Mouse (Mus musculus) neural tube, embryonic 11.5 days (tissue): ENCODE measurements around the gene Pmpca. TPM values are rescaled to one million over a fixed set of nuclear protein-coding genes. Genes with fewer than 3 reads are reported as not detected.
"Not testable (repeated sequence)": the region's sequence is repeated elsewhere in the genome, so short reads cannot be mapped to it uniquely, and the experiment has no call there.

Source experiments
- ATAC-seq: fragments of 200-750 bp; cut with Nextera tagmentation; 2 replicates; pipeline ENCODE4 v1.8.0; 2017; ENCODE audit warnings: moderate number of reproducible peaks, mild to moderate bottlenecking, moderate TSS enrichment, moderate library complexity; ENCODE audit not compliant: insufficient read depth, low FRiP score, low TSS enrichment
- DNase-seq: peaks from one replicate; pipeline ENCODE4 v3.0.0-alpha.2; 2015; ENCODE audit warnings: low spot score
- H3K27ac ChIP-seq: fragments of 300-500 bp; sonication (generic); 2 replicates; pipeline ENCODE4 v1.5.1; 2014; ENCODE audit warnings: low read depth, mild to moderate bottlenecking, low read length
- H3K27me3 ChIP-seq: fragments of 300-500 bp; sonication (generic); 2 replicates; pipeline ENCODE4 v1.6.1; 2014; ENCODE audit warnings: mild to moderate bottlenecking, low read length, mixed read lengths; ENCODE audit not compliant: control insufficient read depth, insufficient read depth
- H3K36me3 ChIP-seq: fragments of 300-500 bp; sonication (generic); 2 replicates; pipeline ENCODE4 v1.6.1; 2014; ENCODE audit warnings: mild to moderate bottlenecking, low read length, moderate library complexity, mixed read lengths; ENCODE audit not compliant: control insufficient read depth, insufficient read depth
- H3K4me1 ChIP-seq: fragments of 300-500 bp; sonication (generic); 2 replicates; pipeline ENCODE4 v1.6.1; 2014; ENCODE audit warnings: low read length, mixed read lengths; ENCODE audit not compliant: control insufficient read depth, insufficient read depth
- H3K4me2 ChIP-seq: fragments of 300-500 bp; sonication (generic); 2 replicates; pipeline ENCODE4 v1.6.1; 2014; ENCODE audit warnings: low read depth, mild to moderate bottlenecking, moderate library complexity
- H3K4me3 ChIP-seq: fragments of 300-500 bp; sonication (generic); 2 replicates; pipeline ENCODE4 v1.5.1; 2014; ENCODE audit warnings: low read depth, low read length
- H3K9ac ChIP-seq: fragments of 300-500 bp; sonication (generic); 2 replicates; pipeline ENCODE4 v1.6.1; 2014; ENCODE audit warnings: mild to moderate bottlenecking, low read length
- H3K9me3 ChIP-seq: fragments of 300-500 bp; sonication (generic); 2 replicates; pipeline ENCODE4 v1.6.1; 2016; ENCODE audit warnings: low read length; ENCODE audit not compliant: control insufficient read depth
- WGBS: fragments of 180-500 bp; shearing (Covaris S2); extraction: QIAGEN DNeasy Blood & Tissue Kit; methylation state at CpG from one replicate; pipeline ENCODE4 v1.1.7; 2014; 5-methylcytosine and 5-hydroxymethylcytosine counted together
- polyA plus RNA-seq: library from polyadenylated mRNA; unstranded; fragments of >200 nt; fragmentation: Nextera tagmentation; extraction: Ambion mirVana; gene quantifications from 2 replicates; pipeline ENCODE4 v1.2.1, GENCODE M21; 2014

Gene Pmpca
- polyA plus RNA-seq, 1 experiment from 2014 or later = 117 TPM

DNA sequence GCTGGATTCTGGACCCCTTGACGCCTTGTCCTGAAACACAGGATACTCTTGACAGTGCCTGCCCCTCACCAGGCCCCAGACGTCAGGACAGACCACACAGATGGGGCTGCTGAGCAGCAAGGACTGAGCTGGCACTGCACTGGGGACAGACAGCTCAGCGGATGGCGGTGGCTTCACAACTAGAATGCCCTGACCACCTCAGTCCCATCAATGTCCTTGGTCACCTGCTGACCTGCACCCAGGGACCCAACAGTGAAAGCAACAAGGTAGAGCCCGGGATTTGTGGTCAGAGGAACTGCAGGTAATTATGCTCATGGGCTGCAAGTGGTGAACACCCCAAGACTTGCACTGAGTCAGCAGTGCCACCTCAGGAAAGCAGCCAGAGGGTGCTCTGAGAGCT is 26.1 kb upstream of the Pmpca start:
- ATAC-seq = no peak
- H3K36me3 ChIP-seq = peaks cover 15% of the 10 kb centered on the region
- 86% methylated on average over 5 of the region's 5 CpGs for WGBS

GRCm38 (mm10) chr2:26363481-26363880 is 25.7 kb upstream of the Pmpca start:
- H3K9me3 ChIP-seq = no peaks in the 10 kb centered on the region
- H3K9ac ChIP-seq = no peak overlapping the region
- no peaks in the 10 kb centered on the region for H3K27me3 ChIP-seq
- DNase-seq (no peak), ATAC-seq (no peak)
- H3K36me3 ChIP-seq = peaks cover 17% of the 10 kb centered on the region
- H3K27ac ChIP-seq = no peak overlapping the region
- no peak overlapping the region for H3K4me2 ChIP-seq
- no peak overlapping the region for H3K4me3 ChIP-seq
- 89% methylated on average over 5 of the region's 5 CpGs for WGBS
- no peaks in the 10 kb centered on the region for H3K4me1 ChIP-seq

More for the DNA sequence above, 26.1 kb upstream of the Pmpca start:
- Histone ChIP-seq H3K4me2 (no peak overlapping the region), H3K4me1 (no peaks in the 10 kb centered on the region), H3K27me3 (no peaks in the 10 kb centered on the region), H3K27ac (no peak overlapping the region), H3K4me3 (no peak overlapping the region), H3K9me3 (no peaks in the 10 kb centered on the region), H3K9ac (no peak overlapping the region)
- DNase-seq = no peak

DNA sequence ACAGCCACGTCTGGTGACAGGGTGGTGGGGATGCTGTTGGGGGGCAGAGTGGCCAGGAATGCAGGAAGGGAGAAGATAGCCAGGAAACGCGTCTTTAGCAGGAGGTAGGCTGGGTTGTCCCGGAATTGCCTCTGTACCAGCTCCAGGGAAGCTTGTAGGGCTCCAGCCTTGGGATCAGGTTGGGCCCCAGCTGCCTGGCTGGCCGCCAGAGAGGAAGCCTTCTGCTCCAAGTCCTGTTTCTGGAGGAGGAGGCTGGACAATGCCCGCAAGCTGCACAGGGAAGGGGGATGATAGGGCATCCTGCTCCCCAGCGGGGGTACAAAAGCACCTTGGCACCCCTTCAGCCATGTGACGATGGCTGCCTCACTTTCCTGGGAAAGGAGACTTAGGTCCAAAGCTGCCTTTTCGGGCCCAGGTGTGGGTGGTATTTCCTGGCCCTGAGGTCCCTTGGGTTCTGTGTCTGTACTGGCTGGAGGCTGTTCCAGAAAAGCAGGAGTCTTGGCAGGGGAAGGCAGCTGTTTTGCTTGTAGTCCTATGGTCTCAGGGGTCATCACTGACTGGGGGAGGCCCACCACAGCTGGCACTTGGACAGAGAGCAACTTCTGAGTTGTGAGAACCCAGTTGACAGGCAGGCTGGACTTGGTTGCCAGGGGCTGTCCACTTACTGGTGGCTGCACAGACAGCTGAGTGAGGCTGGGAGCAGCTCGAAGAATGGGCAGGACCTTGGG is 24.2 kb upstream of the Pmpca start:
- H3K4me1 ChIP-seq = no peaks in the 10 kb centered on the region
- no peak for ATAC-seq
- 91% methylated on average over 10 of the region's 10 CpGs for WGBS
- H3K4me3 ChIP-seq = no peak overlapping the region
- H3K9me3 ChIP-seq = no peaks in the 10 kb centered on the region
- H3K9ac ChIP-seq = no peak overlapping the region
- H3K27me3 ChIP-seq = no peaks in the 10 kb centered on the region
- H3K4me2 ChIP-seq = no peak overlapping the region
- H3K36me3 ChIP-seq = peaks cover 25% of the 10 kb centered on the region
- no peak overlapping the region for H3K27ac ChIP-seq
- DNase-seq = no peak

DNA sequence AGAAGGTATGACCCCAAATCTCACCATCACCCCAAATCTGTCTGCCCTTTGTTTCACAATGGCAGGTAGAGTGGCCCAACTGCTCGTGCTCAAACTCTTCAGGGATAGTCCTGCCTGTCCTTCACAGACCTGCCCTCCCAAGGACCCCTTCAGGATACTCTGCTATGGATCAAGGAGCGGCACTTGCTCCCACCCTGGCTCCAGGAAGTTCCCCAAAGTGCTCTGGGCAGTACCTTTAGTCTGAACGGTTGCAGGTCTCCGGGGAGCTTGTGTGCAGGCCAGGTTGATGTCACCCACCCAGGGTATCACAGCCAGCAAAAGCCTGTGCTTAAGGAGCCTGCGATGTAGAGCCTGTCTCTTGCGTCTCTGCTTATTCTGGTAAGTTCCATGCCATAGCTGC is 21.2 kb upstream of the Pmpca start:
- H3K36me3 ChIP-seq = peaks cover 28% of the 10 kb centered on the region
- no peaks in the 10 kb centered on the region for H3K27me3 ChIP-seq
- no peak for ATAC-seq
- DNase-seq = no peak
- no peak overlapping the region for H3K9ac ChIP-seq
- H3K27ac ChIP-seq = no peak overlapping the region
- no peak overlapping the region for H3K4me2 ChIP-seq
- no peak overlapping the region for H3K4me3 ChIP-seq
- 87% methylated on average over 6 of the region's 6 CpGs for WGBS
- H3K4me1 ChIP-seq = no peaks in the 10 kb centered on the region
- H3K9me3 ChIP-seq = no peaks in the 10 kb centered on the region

- Histone ChIP-seq H3K4me2 (no peak overlapping the region), H3K27ac (no peak overlapping the region), H3K36me3 (peaks cover 30% of the 10 kb centered on the region), H3K9ac (no peak overlapping the region), H3K9me3 (no peaks in the 10 kb centered on the region), H3K4me1 (no peaks in the 10 kb centered on the region), H3K27me3 (no peaks in the 10 kb centered on the region), H3K4me3 (no peak overlapping the region)
- DNase-seq (no peak), ATAC-seq (no peak)
- 92% methylated on average over 1 of the region's 1 CpGs for WGBS
Observed at GRCm38 (mm10) chr2:26368572-26368971, 20.6 kb upstream of the Pmpca start.

DNA sequence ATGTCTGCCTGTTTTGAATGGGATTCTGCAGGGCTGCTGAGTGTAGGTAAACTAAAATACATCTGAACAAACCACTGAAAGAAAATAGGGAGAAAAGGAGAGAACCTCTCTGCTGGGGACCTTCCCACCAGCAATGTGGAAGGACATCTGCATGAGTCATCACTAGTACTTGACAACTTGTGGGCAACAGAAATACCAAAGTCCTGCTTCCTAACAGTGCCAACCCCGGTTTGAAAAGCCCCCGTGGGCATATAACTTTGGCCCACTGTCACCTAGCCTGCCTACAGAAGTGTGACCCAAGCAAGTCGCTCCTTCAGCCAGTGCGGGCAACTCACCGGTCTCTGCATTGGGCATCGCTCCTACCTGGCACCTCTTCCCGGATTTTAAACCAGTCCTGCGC is 16.7 kb upstream of the Pmpca start:
- ATAC-seq = no peak
- no peak overlapping the region for H3K4me3 ChIP-seq
- H3K27ac ChIP-seq = no peak overlapping the region
- 95% methylated on average over 8 of the region's 8 CpGs for WGBS
- no peaks in the 10 kb centered on the region for H3K27me3 ChIP-seq
- H3K4me1 ChIP-seq = no peaks in the 10 kb centered on the region
- no peak for DNase-seq
- H3K9ac ChIP-seq = no peak overlapping the region
- H3K4me2 ChIP-seq = no peak overlapping the region
- H3K9me3 ChIP-seq = no peaks in the 10 kb centered on the region
- H3K36me3 ChIP-seq = peaks cover 42% of the 10 kb centered on the region

DNA sequence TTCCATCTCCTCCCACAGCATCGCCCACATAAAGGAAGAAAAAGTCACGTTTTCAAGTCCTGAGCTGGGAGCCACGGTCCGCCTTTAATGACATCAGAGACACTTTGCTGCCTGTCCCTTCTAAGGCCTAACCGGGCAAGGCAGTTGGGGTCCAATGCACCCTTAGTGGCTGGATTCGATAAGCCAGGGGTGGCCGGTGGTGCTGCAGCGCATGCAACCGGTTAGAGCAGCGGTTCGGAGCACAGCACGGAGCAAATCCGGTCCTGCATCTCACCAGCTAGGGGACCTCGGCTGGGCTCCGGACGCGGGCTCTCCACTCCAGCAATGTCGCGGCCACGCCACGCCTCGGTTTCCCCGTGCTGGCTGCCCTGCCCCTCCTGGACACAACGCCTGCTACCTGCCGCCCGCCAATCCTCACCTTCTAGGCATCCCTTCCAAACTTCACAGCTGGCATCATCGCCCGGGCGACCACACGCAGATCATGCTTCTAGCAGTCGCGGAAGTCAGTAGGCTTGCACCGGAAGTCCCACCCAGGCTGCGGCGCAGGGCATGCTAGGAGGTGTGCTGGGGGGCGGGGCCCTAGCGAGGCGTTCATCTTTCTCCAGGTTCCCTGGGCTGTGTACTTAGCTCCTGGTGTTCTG is 8.9 kb upstream of the Pmpca start, which contains the start of gene Snapc4:
Gene Snapc4, minus strand, starts transcription at position 523 of the 641 bp plus-strand sequence.
- Histone ChIP-seq H3K27ac (no peak within 1 kb of the TSS), H3K9ac (peak within 1 kb of the TSS; percentile 68), H3K4me3 (peak within 1 kb of the TSS; percentile 80), H3K27me3 (no peaks in the 10 kb centered on the region), H3K36me3 (peaks cover 31% of the 10 kb centered on the region), H3K4me2 (peak within 1 kb of the TSS; percentile 62), H3K4me1 (no peaks in the 10 kb centered on the region), H3K9me3 (no peaks in the 10 kb centered on the region)
- DNase-seq = peak; percentile 87
- peak; percentile 89 for ATAC-seq
- under 1% methylated on average over 38 of the region's 38 CpGs for WGBS

GRCm38 (mm10) chr2:26380871-26381270 is 8.3 kb upstream of the Pmpca start:
- Histone ChIP-seq H3K9ac (peak overlapping the region; percentile 68; the same call in 1 of the 2 replicates), H3K4me3 (peak overlapping the region; percentile 80), H3K36me3 (peaks cover 31% of the 10 kb centered on the region), H3K4me2 (peak overlapping the region; percentile 62)
- H3K27me3 ChIP-seq, ATAC-seq, H3K9me3 ChIP-seq, H3K27ac ChIP-seq, DNase-seq, H3K4me1 ChIP-seq: not testable (repeated sequence)
- WGBS = 33% methylated on average over 6 of the region's 6 CpGs

GRCm38 (mm10) chr2:26387713-26388112 is 1.4 kb upstream of the Pmpca start:
- peaks cover 42% of the 10 kb centered on the region for H3K36me3 ChIP-seq
- ATAC-seq = no peak
- no peak overlapping the region for H3K27ac ChIP-seq
- H3K9ac ChIP-seq = no peak overlapping the region
- 88% methylated on average over 3 of the region's 3 CpGs for WGBS
- H3K4me3 ChIP-seq = peak overlapping the region; percentile 93; the same call in 1 of the 2 replicates
- peaks cover 10% of the 10 kb centered on the region; the same call in 1 of the 2 replicates for H3K4me1 ChIP-seq
- H3K27me3 ChIP-seq = no peaks in the 10 kb centered on the region
- no peaks in the 10 kb centered on the region for H3K9me3 ChIP-seq
- DNase-seq = no peak
- H3K4me2 ChIP-seq = peak overlapping the region; percentile 99
